Mouse (Mus musculus): ENCODE data around the gene Yju2. TPM values are rescaled to one million over a fixed set of nuclear protein-coding genes. Genes with fewer than 3 reads are reported as not detected.
A peak's percentile ranks its signal among the peaks of the same experiment; 100 is the strongest.

Yju2 gene
- polyA plus RNA-seq, 1 experiment from 2014 or later = 20.0 TPM

DNA sequence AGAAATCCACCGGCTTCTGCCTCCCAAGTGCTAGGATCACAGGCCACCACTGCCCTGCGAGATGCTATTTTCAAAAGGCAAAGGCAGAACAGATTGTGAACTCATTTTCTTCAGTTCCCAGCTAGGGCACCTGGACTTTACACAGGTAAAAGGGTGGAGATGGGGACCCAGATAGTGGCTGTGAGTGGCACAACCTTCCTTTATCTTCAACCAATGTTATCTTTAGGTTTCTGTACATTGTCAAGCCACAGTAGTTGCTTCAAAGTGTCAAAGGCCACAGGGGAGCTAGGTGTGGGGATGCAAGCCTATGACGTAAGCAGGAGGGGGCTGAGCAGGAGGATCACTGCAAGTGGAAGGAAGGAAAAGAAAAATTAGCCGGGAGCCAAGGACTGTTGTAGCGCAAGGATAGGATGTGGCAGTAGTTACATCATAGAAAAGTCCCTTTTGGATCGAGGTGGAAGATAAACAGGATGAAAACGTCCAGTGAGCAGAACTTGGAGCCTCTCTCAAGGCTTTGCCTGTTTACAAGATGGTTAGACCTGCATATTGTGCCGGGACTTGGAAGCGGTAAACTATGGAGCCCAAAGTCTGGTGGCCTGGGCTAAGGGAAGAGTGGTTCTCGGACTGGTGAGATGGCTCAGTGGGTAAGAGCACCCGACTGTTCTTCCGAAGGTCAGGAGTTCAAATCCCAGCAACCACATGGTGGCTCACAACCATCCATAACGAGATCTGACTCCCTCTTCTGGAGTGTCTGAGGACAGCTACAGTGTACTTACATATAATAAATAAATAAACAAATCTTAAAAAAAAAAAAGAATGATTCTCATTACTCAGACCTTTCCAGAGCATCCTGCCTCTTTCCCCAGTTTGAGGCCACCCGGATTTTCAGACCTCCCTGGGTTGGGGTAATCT lies 48.8 kb downstream of the Yju2 start:
- DNase-seq = peak; percentile 46
- no peak overlapping the region for H3K9ac ChIP-seq (replicated peaks; ENCODE audit: low read length)
- H3K27me3 ChIP-seq (ENCODE audit: control insufficient read depth, insufficient read depth, low read length) = no peaks in the 10 kb centered on the region
- H3K36me3 ChIP-seq (ENCODE audit: control insufficient read depth, insufficient read depth, low read length) = peaks cover 19% of the 10 kb centered on the region
- peaks cover 21% of the 10 kb centered on the region for H3K4me1 ChIP-seq (ENCODE audit: control insufficient read depth, insufficient read depth, low read length)
- H3K9me3 ChIP-seq (ENCODE audit: control insufficient read depth, low read length) = no peaks in the 10 kb centered on the region
- 35% methylated on average over 13 of the region's 14 CpGs for WGBS
- peak overlapping the region; percentile 98 for H3K4me2 ChIP-seq (ENCODE audit: low read length)
- ATAC-seq (ENCODE audit: low FRiP score, low TSS enrichment) = no peak; the same call in 1 of the 2 replicates
- H3K27ac ChIP-seq (replicated peaks; ENCODE audit: low read depth, low read length) = peak overlapping the region; percentile 97
- H3K4me3 ChIP-seq (replicated peaks; ENCODE audit: low read depth, low read length) = peak overlapping the region; percentile 76

DNA sequence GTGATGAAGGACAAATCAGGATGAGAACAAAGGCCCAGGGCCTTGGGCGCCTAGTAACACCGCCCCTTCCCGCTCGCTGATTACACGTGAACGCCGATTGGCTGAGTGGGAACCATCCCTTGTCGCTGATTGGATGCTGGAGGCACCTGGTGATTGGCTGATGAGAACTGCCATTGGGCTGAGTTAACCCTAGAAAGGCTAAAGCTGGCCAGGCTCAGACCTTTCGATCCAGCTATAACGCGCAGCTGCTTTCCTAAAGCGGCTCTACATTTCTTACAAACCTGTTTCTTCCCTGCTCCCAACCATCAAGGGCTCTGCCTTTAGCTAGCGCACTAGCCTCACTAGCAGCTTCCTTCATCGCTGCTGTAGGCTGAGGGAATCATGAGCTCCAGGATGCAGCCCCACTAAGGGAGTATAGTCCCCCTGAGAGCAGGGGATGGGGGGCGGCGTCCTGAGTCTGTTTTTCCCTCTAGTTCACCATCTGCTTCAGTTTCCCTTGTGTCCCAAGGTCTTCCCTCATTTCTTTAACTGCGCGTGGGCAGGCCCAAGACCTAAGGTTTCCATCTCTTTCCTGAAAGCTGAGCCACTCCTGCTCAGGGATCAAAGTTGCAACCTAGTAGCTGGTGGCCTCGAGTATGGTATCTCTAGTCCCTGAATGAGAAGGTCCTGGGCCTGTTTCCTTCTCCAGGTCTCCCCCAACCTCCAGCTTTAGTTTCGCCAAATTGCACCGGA lies 49.6 kb downstream of the Yju2 start:
- Histone ChIP-seq H3K27ac (replicated peaks; ENCODE audit: low read depth, low read length) (peak overlapping the region; percentile 97), H3K9me3 (ENCODE audit: control insufficient read depth, low read length) (no peaks in the 10 kb centered on the region), H3K4me1 (ENCODE audit: control insufficient read depth, insufficient read depth, low read length) (peaks cover 21% of the 10 kb centered on the region), H3K36me3 (ENCODE audit: control insufficient read depth, insufficient read depth, low read length) (peaks cover 25% of the 10 kb centered on the region), H3K9ac (replicated peaks; ENCODE audit: low read length) (peak overlapping the region; percentile 82), H3K4me3 (replicated peaks; ENCODE audit: low read depth, low read length) (peak overlapping the region; percentile 76), H3K27me3 (ENCODE audit: control insufficient read depth, insufficient read depth, low read length) (no peaks in the 10 kb centered on the region), H3K4me2 (ENCODE audit: low read length) (peak overlapping the region; percentile 98)
- ATAC-seq (ENCODE audit: low FRiP score, low TSS enrichment) (peak; percentile 93), DNase-seq (peak; percentile 98)
- WGBS = under 1% methylated on average over 21 of the region's 21 CpGs

GRCm38 (mm10) chr17:56009088-56009961 lies 50.4 kb downstream of the Yju2 start:
- Histone ChIP-seq H3K9ac (replicated peaks; ENCODE audit: low read length) (peak overlapping the region; percentile 82), H3K4me2 (ENCODE audit: low read length) (peak overlapping the region; percentile 98), H3K4me3 (replicated peaks; ENCODE audit: low read depth, low read length) (peak overlapping the region; percentile 76), H3K27ac (replicated peaks; ENCODE audit: low read depth, low read length) (peak overlapping the region; percentile 97), H3K9me3 (ENCODE audit: control insufficient read depth, low read length) (no peaks in the 10 kb centered on the region), H3K27me3 (ENCODE audit: control insufficient read depth, insufficient read depth, low read length) (no peaks in the 10 kb centered on the region), H3K36me3 (ENCODE audit: control insufficient read depth, insufficient read depth, low read length) (peaks cover 29% of the 10 kb centered on the region), H3K4me1 (ENCODE audit: control insufficient read depth, insufficient read depth, low read length) (peaks cover 21% of the 10 kb centered on the region)
- 1% methylated on average over 58 of the region's 62 CpGs for WGBS
- ATAC-seq (ENCODE audit: low FRiP score, low TSS enrichment) (peak; percentile 88), DNase-seq (peak; percentile 94)

- H3K36me3 ChIP-seq (ENCODE audit: control insufficient read depth, insufficient read depth, low read length) = peaks cover 32% of the 10 kb centered on the region
- no peaks in the 10 kb centered on the region for H3K27me3 ChIP-seq (ENCODE audit: control insufficient read depth, insufficient read depth, low read length)
- H3K9me3 ChIP-seq (ENCODE audit: control insufficient read depth, low read length) = no peaks in the 10 kb centered on the region
- ATAC-seq (ENCODE audit: low FRiP score, low TSS enrichment) (no peak), DNase-seq (no peak)
- peak overlapping the region; percentile 97 for H3K27ac ChIP-seq (replicated peaks; ENCODE audit: low read depth, low read length)
- peak overlapping the region; percentile 82 for H3K9ac ChIP-seq (replicated peaks; ENCODE audit: low read length)
- peak overlapping the region; percentile 98 for H3K4me2 ChIP-seq (ENCODE audit: low read length)
- H3K4me3 ChIP-seq (replicated peaks; ENCODE audit: low read depth, low read length) = peak overlapping the region; percentile 76
- 34% methylated on average over 2 of the region's 2 CpGs for WGBS
- H3K4me1 ChIP-seq (ENCODE audit: control insufficient read depth, insufficient read depth, low read length) = peaks cover 21% of the 10 kb centered on the region
Measured at GRCm38 (mm10) chr17:56009962-56010240, 51.0 kb downstream of the Yju2 start.

DNA sequence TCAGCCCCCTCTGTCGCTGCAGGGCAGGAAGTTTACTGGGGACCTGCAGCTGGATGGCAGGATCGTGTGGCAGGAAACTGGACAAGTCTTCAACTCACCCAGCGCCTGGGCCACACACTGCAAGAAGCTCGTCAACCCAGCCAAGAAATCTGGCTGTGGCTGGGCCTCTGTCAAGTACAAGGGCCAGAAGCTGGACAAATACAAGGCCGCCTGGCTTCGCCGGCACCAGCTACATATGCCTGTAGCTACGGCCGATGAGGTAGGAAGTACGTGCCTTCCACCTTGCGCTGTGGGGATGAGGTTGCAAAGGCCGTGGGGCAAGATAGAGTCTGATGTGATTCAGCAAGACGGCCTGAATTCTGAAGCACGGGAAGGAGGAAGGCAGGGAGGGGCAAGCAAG lies 51.4 kb downstream of the Yju2 start:
- Histone ChIP-seq H3K36me3 (ENCODE audit: control insufficient read depth, insufficient read depth, low read length) (peaks cover 35% of the 10 kb centered on the region), H3K9me3 (ENCODE audit: control insufficient read depth, low read length) (no peaks in the 10 kb centered on the region), H3K27me3 (ENCODE audit: control insufficient read depth, insufficient read depth, low read length) (no peaks in the 10 kb centered on the region), H3K4me2 (ENCODE audit: low read length) (peak overlapping the region; percentile 98), H3K4me3 (replicated peaks; ENCODE audit: low read depth, low read length) (peak overlapping the region; percentile 76), H3K27ac (replicated peaks; ENCODE audit: low read depth, low read length) (peak overlapping the region; percentile 97; the same call in 1 of the 2 replicates), H3K9ac (replicated peaks; ENCODE audit: low read length) (peak overlapping the region; percentile 82; the same call in 1 of the 2 replicates), H3K4me1 (ENCODE audit: control insufficient read depth, insufficient read depth, low read length) (peaks cover 21% of the 10 kb centered on the region)
- DNase-seq (no peak), ATAC-seq (ENCODE audit: low FRiP score, low TSS enrichment) (no peak)
- WGBS = 73% methylated on average over 14 of the region's 14 CpGs

- no peaks in the 10 kb centered on the region for H3K9me3 ChIP-seq (ENCODE audit: control insufficient read depth, low read length)
- peaks cover 40% of the 10 kb centered on the region for H3K36me3 ChIP-seq (ENCODE audit: control insufficient read depth, insufficient read depth, low read length)
- no peak overlapping the region for H3K9ac ChIP-seq (replicated peaks; ENCODE audit: low read length)
- no peaks in the 10 kb centered on the region for H3K27me3 ChIP-seq (ENCODE audit: control insufficient read depth, insufficient read depth, low read length)
- H3K4me1 ChIP-seq (ENCODE audit: control insufficient read depth, insufficient read depth, low read length) = peaks cover 21% of the 10 kb centered on the region
- DNase-seq (peak; percentile 76), ATAC-seq (ENCODE audit: low FRiP score, low TSS enrichment) (no peak)
- peak overlapping the region; percentile 98 for H3K4me2 ChIP-seq (ENCODE audit: low read length)
- peak overlapping the region; percentile 76 for H3K4me3 ChIP-seq (replicated peaks; ENCODE audit: low read depth, low read length)
- WGBS = 7% methylated on average over 9 of the region's 9 CpGs
- no peak overlapping the region for H3K27ac ChIP-seq (replicated peaks; ENCODE audit: low read depth, low read length)
Measured at GRCm38 (mm10) chr17:56010681-56011080, 51.8 kb downstream of the Yju2 start.

DNA sequence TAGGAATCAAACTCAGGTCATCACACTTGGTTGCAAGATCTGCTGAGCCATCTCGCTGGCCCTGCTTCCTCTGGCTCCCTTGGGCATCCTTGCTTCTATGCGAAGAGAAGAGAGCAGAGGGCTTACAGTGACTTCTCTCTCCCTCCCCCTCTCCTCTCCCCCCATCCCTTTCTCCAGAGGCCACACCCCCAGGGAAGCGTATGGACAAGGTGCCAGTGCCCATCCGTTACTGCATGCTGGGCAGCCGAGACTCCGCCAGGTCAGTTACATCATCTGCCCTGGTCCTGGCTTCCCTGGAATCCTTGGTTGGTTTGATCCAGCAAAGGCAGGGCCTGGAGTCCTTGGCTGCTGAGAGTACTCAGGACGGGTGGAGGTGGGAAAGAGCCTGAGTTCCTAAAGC lies 52.5 kb downstream of the Yju2 start:
- H3K4me1 ChIP-seq (ENCODE audit: control insufficient read depth, insufficient read depth, low read length) = peaks cover 21% of the 10 kb centered on the region
- peaks cover 47% of the 10 kb centered on the region for H3K36me3 ChIP-seq (ENCODE audit: control insufficient read depth, insufficient read depth, low read length)
- H3K9ac ChIP-seq (replicated peaks; ENCODE audit: low read length) = peak overlapping the region; percentile 34; the same call in 1 of the 2 replicates
- DNase-seq = no peak
- no peak overlapping the region for H3K27ac ChIP-seq (replicated peaks; ENCODE audit: low read depth, low read length)
- no peak for ATAC-seq (ENCODE audit: low FRiP score, low TSS enrichment)
- H3K4me2 ChIP-seq (ENCODE audit: low read length) = peak overlapping the region; percentile 98
- H3K9me3 ChIP-seq (ENCODE audit: control insufficient read depth, low read length) = no peaks in the 10 kb centered on the region
- H3K27me3 ChIP-seq (ENCODE audit: control insufficient read depth, insufficient read depth, low read length) = no peaks in the 10 kb centered on the region
- 89% methylated on average over 7 of the region's 7 CpGs for WGBS
- no peak overlapping the region for H3K4me3 ChIP-seq (replicated peaks; ENCODE audit: low read depth, low read length)

DNA sequence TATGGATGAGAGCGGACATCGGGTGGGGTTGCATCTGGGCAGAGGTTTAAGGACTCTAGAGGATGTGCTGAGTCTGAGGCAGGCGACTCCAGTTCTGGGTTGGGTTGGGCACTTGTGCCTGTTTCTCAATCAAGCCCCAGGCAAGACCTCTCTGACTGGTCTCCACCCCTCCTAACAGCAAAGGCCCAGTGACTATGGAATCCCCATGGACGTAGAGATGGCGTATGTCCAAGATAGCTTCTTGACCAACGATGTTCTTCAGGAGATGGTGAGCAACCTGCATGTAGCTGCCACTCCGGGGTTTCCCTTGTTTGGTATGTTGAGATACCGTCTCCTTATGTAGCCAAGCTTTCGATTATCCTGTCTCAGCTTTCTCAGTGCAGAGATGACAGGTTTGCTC lies 56.4 kb downstream of the Yju2 start:
- Histone ChIP-seq H3K9ac (replicated peaks; ENCODE audit: low read length) (no peak overlapping the region), H3K27me3 (ENCODE audit: control insufficient read depth, insufficient read depth, low read length) (no peaks in the 10 kb centered on the region), H3K27ac (replicated peaks; ENCODE audit: low read depth, low read length) (no peak overlapping the region), H3K36me3 (ENCODE audit: control insufficient read depth, insufficient read depth, low read length) (peaks cover 85% of the 10 kb centered on the region), H3K4me1 (ENCODE audit: control insufficient read depth, insufficient read depth, low read length) (peaks cover 11% of the 10 kb centered on the region), H3K9me3 (ENCODE audit: control insufficient read depth, low read length) (no peaks in the 10 kb centered on the region), H3K4me3 (replicated peaks; ENCODE audit: low read depth, low read length) (no peak overlapping the region), H3K4me2 (ENCODE audit: low read length) (no peak overlapping the region)
- WGBS = 95% methylated on average over 9 of the region's 9 CpGs
- DNase-seq = no peak
- ATAC-seq (ENCODE audit: low FRiP score, low TSS enrichment) = no peak
